Mouse (Mus musculus): Measurements from ENCODE around the gene Hebp1. TPM values are rescaled to one million over a fixed set of nuclear protein-coding genes. Genes with fewer than 3 reads are reported as not detected.
A peak's percentile ranks its signal among the peaks of the same experiment; 100 is the strongest.

Gene Hebp1
- polyA plus RNA-seq, 1 experiment from 2014 or later = 59.1 TPM

DNA sequence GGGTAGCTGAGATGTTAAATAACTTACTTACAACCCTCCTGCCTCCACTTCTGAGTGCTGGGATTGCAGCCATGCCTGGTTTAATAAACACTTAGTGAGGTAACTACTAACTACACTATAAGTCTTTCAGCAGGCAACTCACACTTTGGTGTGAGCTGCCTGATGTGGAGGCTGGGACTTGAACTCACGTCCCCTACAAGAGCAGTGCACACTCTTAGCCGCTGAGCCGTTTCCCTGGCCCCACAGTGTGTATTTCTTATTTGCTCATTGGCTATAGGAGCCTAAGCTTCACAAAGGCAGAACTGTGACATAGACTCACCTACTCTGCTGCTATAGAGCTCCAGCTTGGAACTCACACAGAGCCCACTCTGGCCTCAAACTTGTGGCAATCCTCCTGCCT is 31.6 kb downstream of the Hebp1 start:
- 71% methylated on average over 3 of the region's 3 CpGs for WGBS
- Histone ChIP-seq H3K27ac (ENCODE audit: low read depth, low read length) (peak overlapping the region; percentile 89), H3K4me3 (ENCODE audit: low read depth, low read length) (peak overlapping the region; percentile 77), H3K36me3 (ENCODE audit: control insufficient read depth, insufficient read depth, low read length) (peaks cover 8% of the 10 kb centered on the region), H3K9me3 (ENCODE audit: control insufficient read depth, low read length) (no peaks in the 10 kb centered on the region), H3K9ac (ENCODE audit: low read depth, low read length) (peak overlapping the region; percentile 87), H3K4me2 (peak overlapping the region; percentile 64), H3K4me1 (replicated peaks; ENCODE audit: control insufficient read depth, insufficient read depth, low read length) (peaks cover 43% of the 10 kb centered on the region), H3K27me3 (replicated peaks; ENCODE audit: control insufficient read depth, insufficient read depth, low read length) (no peaks in the 10 kb centered on the region)
- no peak for ATAC-seq (replicated peaks; ENCODE audit: low FRiP score)
- no peak for DNase-seq (ENCODE audit: low spot score)

DNA sequence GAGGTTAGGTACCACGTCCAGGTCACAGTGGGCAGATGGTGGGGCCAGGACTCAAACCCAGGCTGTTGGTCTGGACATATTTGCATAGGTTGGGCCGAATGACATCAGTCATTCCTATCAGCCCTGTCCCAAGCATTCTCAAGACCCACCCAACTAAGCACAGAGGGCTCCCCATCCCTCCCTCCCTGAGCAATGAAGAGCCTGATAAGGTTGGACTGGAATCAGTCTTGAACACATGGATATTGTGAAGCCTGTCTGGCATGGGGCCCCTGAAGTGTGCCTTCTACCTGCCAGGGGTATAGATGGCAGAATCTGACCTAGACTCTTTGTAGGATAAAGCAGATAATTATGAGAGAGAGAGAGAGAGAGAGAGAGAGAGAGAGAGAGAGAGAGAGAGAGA is 32.1 kb downstream of the Hebp1 start:
- ATAC-seq (replicated peaks; ENCODE audit: low FRiP score) (peak; percentile 89), DNase-seq (ENCODE audit: low spot score) (no peak)
- Histone ChIP-seq H3K4me3 (ENCODE audit: low read depth, low read length) (peak overlapping the region; percentile 77), H3K9me3 (ENCODE audit: control insufficient read depth, low read length) (no peaks in the 10 kb centered on the region), H3K27ac (ENCODE audit: low read depth, low read length) (peak overlapping the region; percentile 89), H3K27me3 (replicated peaks; ENCODE audit: control insufficient read depth, insufficient read depth, low read length) (no peaks in the 10 kb centered on the region), H3K4me2 (peak overlapping the region; percentile 64), H3K9ac (ENCODE audit: low read depth, low read length) (peak overlapping the region; percentile 42), H3K4me1 (replicated peaks; ENCODE audit: control insufficient read depth, insufficient read depth, low read length) (peaks cover 45% of the 10 kb centered on the region), H3K36me3 (ENCODE audit: control insufficient read depth, insufficient read depth, low read length) (peaks cover 8% of the 10 kb centered on the region)
- WGBS = 32% methylated on average over 2 of the region's 2 CpGs

DNA sequence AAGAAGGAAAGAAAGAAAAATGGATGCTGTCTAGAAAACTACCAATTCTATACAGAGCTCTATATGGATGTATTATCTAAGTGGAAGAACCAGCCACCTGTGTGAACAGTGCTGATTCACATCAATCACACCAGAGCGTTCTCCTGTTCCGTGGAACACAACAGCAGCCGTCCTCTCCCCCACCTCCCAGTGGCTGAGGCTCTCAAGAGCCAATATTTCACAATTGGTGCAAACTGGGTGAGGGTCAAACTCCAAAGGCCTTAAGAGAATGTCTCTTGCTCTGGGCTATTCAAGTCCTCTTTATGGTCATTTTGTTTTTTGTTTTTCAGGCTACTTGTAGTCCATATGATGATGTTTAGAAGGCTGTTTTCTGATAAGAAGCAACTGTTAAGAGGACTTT is 32.6 kb downstream of the Hebp1 start:
- no peak for ATAC-seq (replicated peaks; ENCODE audit: low FRiP score)
- peaks cover 45% of the 10 kb centered on the region for H3K4me1 ChIP-seq (replicated peaks; ENCODE audit: control insufficient read depth, insufficient read depth, low read length)

DNA sequence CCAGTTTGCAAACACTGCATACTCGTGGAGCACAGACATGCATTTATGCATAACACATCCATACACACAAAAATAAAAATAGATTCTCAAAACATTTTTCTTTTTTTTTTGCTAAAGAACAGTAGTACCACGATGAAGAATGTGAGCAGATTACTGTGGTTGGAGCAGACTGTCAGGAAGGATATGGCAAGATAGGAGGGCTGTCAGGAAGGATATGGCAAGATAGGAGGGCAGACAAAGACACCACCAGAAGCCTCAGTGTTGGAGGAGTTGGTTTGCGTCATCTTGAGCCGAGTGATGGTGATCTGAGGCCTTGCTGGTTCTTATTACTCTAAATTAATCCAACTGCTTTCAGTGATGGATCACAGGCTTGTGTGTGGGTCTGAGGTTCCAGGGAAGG is 35.0 kb downstream of the Hebp1 start:
- Histone ChIP-seq H3K9me3 (ENCODE audit: control insufficient read depth, low read length) (no peaks in the 10 kb centered on the region), H3K27ac (ENCODE audit: low read depth, low read length) (peak overlapping the region; percentile 9), H3K4me1 (replicated peaks; ENCODE audit: control insufficient read depth, insufficient read depth, low read length) (peaks cover 42% of the 10 kb centered on the region), H3K4me2 (peak overlapping the region; percentile 50), H3K36me3 (ENCODE audit: control insufficient read depth, insufficient read depth, low read length) (peaks cover 8% of the 10 kb centered on the region), H3K27me3 (replicated peaks; ENCODE audit: control insufficient read depth, insufficient read depth, low read length) (no peaks in the 10 kb centered on the region), H3K9ac (ENCODE audit: low read depth, low read length) (peak overlapping the region; percentile 40; the same call in 1 of the 2 replicates), H3K4me3 (ENCODE audit: low read depth, low read length) (no peak overlapping the region)
- DNase-seq (ENCODE audit: low spot score) = no peak
- no peak for ATAC-seq (replicated peaks; ENCODE audit: low FRiP score)
- 38% methylated on average over 4 of the region's 4 CpGs for WGBS

More for the DNA sequence above, 32.6 kb downstream of the Hebp1 start:
- no peak for DNase-seq (ENCODE audit: low spot score)
- H3K27me3 ChIP-seq (replicated peaks; ENCODE audit: control insufficient read depth, insufficient read depth, low read length) = no peaks in the 10 kb centered on the region
- H3K36me3 ChIP-seq (ENCODE audit: control insufficient read depth, insufficient read depth, low read length) = peaks cover 8% of the 10 kb centered on the region
- 43% methylated on average over 3 of the region's 3 CpGs for WGBS
- H3K4me3 ChIP-seq (ENCODE audit: low read depth, low read length) = peak overlapping the region; percentile 33
- peak overlapping the region; percentile 42 for H3K9ac ChIP-seq (ENCODE audit: low read depth, low read length)
- H3K9me3 ChIP-seq (ENCODE audit: control insufficient read depth, low read length) = no peaks in the 10 kb centered on the region
- H3K4me2 ChIP-seq = peak overlapping the region; percentile 64
- peak overlapping the region; percentile 89 for H3K27ac ChIP-seq (ENCODE audit: low read depth, low read length)

DNA sequence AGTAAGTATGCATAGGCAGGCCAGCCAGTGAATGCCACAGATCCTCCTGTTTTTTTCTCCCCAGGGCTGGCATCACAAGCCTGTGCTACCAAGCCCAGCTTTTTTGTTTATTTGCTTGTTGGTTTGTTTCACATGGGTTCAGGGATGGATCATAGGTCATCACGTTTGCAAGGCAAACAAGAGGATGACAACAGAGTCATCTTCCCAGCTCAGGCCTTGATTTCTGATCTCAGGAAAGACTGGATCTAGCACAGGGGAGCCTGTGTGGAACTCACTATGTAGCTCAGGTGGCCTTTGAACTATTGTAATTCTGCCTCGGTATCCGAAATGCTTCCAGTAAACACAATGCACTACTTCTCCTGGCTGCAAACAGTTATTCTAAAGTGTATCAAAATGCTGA is 35.5 kb downstream of the Hebp1 start:
- 90% methylated on average over 3 of the region's 3 CpGs for WGBS
- H3K4me3 ChIP-seq (ENCODE audit: low read depth, low read length) = no peak overlapping the region
- peaks cover 8% of the 10 kb centered on the region for H3K36me3 ChIP-seq (ENCODE audit: control insufficient read depth, insufficient read depth, low read length)
- no peak overlapping the region for H3K4me2 ChIP-seq
- ATAC-seq (replicated peaks; ENCODE audit: low FRiP score) (no peak), DNase-seq (ENCODE audit: low spot score) (no peak)
- peaks cover 41% of the 10 kb centered on the region for H3K4me1 ChIP-seq (replicated peaks; ENCODE audit: control insufficient read depth, insufficient read depth, low read length)
- H3K27ac ChIP-seq (ENCODE audit: low read depth, low read length) = no peak overlapping the region; the same call in 1 of the 2 replicates
- H3K9me3 ChIP-seq (ENCODE audit: control insufficient read depth, low read length) = no peaks in the 10 kb centered on the region
- H3K27me3 ChIP-seq (replicated peaks; ENCODE audit: control insufficient read depth, insufficient read depth, low read length) = no peaks in the 10 kb centered on the region
- H3K9ac ChIP-seq (ENCODE audit: low read depth, low read length) = no peak overlapping the region

DNA sequence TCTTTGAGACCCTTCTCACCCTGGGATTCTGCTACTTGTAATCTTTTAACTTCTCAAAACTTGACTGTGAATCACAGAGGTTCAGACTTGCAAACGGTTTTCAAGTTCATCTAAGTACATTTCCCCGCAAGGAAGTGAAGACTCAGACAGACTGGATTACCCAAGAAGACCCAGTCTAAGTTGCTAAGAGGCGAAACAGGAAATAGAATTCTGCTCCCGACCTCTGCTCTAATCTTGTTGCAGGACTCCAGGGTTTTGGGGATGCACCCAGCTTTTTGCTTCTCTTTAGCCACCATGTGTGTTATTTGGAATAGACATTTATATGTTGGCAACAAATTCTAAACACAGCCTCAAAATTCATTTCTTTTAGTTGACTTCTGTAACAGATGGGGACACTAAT is 36.5 kb downstream of the Hebp1 start:
- Histone ChIP-seq H3K4me1 (replicated peaks; ENCODE audit: control insufficient read depth, insufficient read depth, low read length) (peaks cover 48% of the 10 kb centered on the region), H3K27me3 (replicated peaks; ENCODE audit: control insufficient read depth, insufficient read depth, low read length) (no peaks in the 10 kb centered on the region), H3K9ac (ENCODE audit: low read depth, low read length) (no peak overlapping the region), H3K4me2 (no peak overlapping the region), H3K27ac (ENCODE audit: low read depth, low read length) (no peak overlapping the region), H3K36me3 (ENCODE audit: control insufficient read depth, insufficient read depth, low read length) (peaks cover 8% of the 10 kb centered on the region), H3K4me3 (ENCODE audit: low read depth, low read length) (no peak overlapping the region), H3K9me3 (ENCODE audit: control insufficient read depth, low read length) (no peaks in the 10 kb centered on the region)
- DNase-seq (ENCODE audit: low spot score) (no peak), ATAC-seq (replicated peaks; ENCODE audit: low FRiP score) (no peak)
- WGBS = 53% methylated on average over 4 of the region's 4 CpGs

DNA sequence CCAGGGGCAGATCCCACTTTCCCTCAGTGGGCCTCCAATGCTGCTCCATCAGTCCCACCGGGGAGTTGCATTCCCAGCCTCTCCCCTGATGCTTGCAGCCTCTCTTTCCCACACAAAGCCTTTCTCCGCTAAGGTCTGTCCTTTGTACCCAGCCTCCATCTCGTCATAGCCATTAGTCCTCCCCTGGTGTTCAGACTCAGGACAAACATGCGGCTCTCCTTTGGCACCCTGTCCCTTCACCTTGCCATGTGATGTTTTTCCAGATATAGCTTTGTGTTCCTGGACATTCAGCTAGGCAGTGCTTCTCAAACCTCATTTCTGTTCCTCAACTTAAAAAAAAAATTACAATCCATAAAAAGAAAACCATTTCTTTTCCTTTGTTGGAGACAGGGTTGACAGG is 39.3 kb downstream of the Hebp1 start:
- ATAC-seq (replicated peaks; ENCODE audit: low FRiP score) = no peak
- 66% methylated on average over 4 of the region's 4 CpGs for WGBS
- Histone ChIP-seq H3K9me3 (ENCODE audit: control insufficient read depth, low read length) (no peaks in the 10 kb centered on the region), H3K27me3 (replicated peaks; ENCODE audit: control insufficient read depth, insufficient read depth, low read length) (no peaks in the 10 kb centered on the region), H3K36me3 (ENCODE audit: control insufficient read depth, insufficient read depth, low read length) (peaks cover 15% of the 10 kb centered on the region), H3K4me2 (no peak overlapping the region), H3K4me3 (ENCODE audit: low read depth, low read length) (no peak overlapping the region), H3K4me1 (replicated peaks; ENCODE audit: control insufficient read depth, insufficient read depth, low read length) (peaks cover 31% of the 10 kb centered on the region), H3K9ac (ENCODE audit: low read depth, low read length) (no peak overlapping the region), H3K27ac (ENCODE audit: low read depth, low read length) (no peak overlapping the region)
- no peak for DNase-seq (ENCODE audit: low spot score)

DNA sequence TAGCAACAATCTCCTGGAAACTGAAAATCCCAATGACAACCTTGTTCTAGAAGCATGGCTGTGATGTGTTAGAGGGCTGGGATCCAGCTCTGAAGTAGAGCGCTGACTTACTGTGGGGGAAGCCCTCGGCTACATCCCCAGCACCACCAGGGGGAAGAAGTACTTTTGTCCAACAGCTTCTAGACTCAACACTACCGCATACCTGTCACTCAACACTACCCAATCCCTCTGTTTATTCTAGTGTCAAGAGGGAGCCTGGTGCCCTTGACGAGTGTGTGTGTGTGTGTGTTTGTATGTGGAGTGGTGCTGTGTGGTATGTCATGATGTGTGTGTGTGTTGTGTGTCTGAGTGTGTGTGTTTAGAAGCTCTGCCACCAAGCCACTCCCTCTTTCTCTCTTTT is 40.3 kb downstream of the Hebp1 start:
- H3K4me1 ChIP-seq (replicated peaks; ENCODE audit: control insufficient read depth, insufficient read depth, low read length) = peaks cover 21% of the 10 kb centered on the region
- ATAC-seq (replicated peaks; ENCODE audit: low FRiP score) (0 out of 2 replicates have a peak, but pooled peaks have one; percentile 16), DNase-seq (ENCODE audit: low spot score) (no peak)
- no peak overlapping the region for H3K9ac ChIP-seq (ENCODE audit: low read depth, low read length)
- H3K4me2 ChIP-seq = no peak overlapping the region
- H3K36me3 ChIP-seq (ENCODE audit: control insufficient read depth, insufficient read depth, low read length) = peaks cover 16% of the 10 kb centered on the region; the same call in 1 of the 2 replicates
- 65% methylated on average over 4 of the region's 4 CpGs for WGBS
- H3K9me3 ChIP-seq (ENCODE audit: control insufficient read depth, low read length) = no peaks in the 10 kb centered on the region
- no peak overlapping the region for H3K4me3 ChIP-seq (ENCODE audit: low read depth, low read length)
- H3K27me3 ChIP-seq (replicated peaks; ENCODE audit: control insufficient read depth, insufficient read depth, low read length) = no peaks in the 10 kb centered on the region
- no peak overlapping the region for H3K27ac ChIP-seq (ENCODE audit: low read depth, low read length)

DNA sequence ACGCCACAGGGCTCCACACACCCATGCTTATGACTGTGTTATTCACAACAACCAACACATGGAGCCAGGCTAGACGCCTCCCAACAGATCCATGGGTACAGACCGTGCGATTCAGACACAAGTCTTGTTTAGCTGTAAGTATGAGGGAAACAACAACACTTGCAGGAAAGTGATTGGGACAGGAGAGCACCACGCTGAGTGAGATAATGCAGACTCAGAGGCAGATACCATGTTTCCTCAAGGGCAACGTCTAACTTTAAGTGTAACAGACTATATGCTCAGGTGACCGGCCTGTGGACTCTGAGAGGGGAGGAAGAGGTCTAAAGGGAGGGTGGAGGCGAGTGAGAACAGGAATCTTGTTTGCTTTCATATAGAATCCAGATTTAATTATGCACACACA is 41.2 kb downstream of the Hebp1 start:
- H3K4me2 ChIP-seq = no peak overlapping the region
- H3K4me3 ChIP-seq (ENCODE audit: low read depth, low read length) = no peak overlapping the region
- H3K9ac ChIP-seq (ENCODE audit: low read depth, low read length) = no peak overlapping the region
- no peaks in the 10 kb centered on the region for H3K27me3 ChIP-seq (replicated peaks; ENCODE audit: control insufficient read depth, insufficient read depth, low read length)
- no peak overlapping the region for H3K27ac ChIP-seq (ENCODE audit: low read depth, low read length)
- H3K9me3 ChIP-seq (ENCODE audit: control insufficient read depth, low read length) = no peaks in the 10 kb centered on the region
- ATAC-seq (replicated peaks; ENCODE audit: low FRiP score) (peak; percentile 52), DNase-seq (ENCODE audit: low spot score) (no peak)
- H3K4me1 ChIP-seq (replicated peaks; ENCODE audit: control insufficient read depth, insufficient read depth, low read length) = peaks cover 16% of the 10 kb centered on the region
- WGBS = 55% methylated on average over 8 of the region's 8 CpGs
- H3K36me3 ChIP-seq (ENCODE audit: control insufficient read depth, insufficient read depth, low read length) = peaks cover 16% of the 10 kb centered on the region; the same call in 1 of the 2 replicates

Measured in liver, embryonic 11.5 days (tissue).